Mouse (Mus musculus) cerebellum, postnatal 10 days (tissue): ENCODE results near the gene Auts2.

ENCODE experiments used
- DNase-seq, 2 experiments: peaks; one replicate each; pipeline ENCODE4 v3.0.0; 2021; ENCODE audit warnings: mixed read lengths in 2 of 2

Gene Auts2

DNA sequence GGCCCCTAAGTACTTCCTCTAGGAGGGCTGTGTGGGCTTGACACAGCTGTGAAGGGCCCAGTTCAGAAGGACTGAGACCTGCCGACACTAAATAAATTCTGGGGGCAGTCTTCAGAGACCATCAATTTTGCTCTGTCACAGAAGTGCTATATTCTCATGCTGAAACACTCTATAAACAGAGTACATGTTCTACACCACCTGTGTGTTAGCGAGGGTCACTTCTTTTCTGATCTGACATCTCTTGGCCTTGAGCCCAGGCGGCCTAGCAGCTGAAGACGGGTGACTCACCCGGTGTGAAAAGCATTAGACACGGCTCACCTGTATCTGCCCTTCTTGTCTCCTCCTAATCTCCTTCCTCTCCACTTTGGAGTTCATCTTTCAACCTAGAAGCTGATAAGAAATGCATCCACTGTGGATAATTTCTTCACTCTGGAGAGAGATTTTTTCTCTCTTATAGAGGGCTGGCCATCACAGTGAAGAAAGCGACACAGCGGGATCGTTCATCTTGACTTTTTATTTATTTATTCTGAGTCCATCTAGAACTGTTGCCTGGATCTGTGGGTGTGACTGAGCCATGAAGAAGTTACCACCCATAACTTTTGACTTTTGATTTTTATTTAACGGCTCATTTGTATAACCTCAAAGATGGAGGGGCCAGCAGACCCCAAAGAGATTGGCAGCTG is 469.3 kb downstream of the Auts2 start:
- peak; percentile 82 to 87 for DNase-seq

DNA sequence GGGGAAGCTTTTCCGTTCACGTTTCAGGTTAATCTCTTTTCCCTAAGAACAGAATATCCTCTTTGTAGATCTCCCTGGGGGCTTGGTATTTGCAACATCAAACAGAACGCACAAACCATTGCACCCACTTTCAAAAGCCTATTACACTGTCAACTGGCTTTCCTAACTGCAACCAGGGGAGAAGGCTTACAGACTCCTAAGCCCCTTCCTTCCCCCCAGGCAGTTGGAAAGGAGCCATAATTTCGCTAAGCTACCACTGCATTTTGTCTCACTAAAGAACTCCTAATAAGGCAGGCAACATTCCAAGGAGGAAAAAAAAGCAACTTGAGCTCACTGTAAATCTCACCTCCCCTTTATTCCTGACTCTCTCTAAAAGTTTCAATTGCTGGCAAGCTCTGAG is 470.8 kb downstream of the Auts2 start:
- peak; percentile 24 to 39 for DNase-seq

DNA sequence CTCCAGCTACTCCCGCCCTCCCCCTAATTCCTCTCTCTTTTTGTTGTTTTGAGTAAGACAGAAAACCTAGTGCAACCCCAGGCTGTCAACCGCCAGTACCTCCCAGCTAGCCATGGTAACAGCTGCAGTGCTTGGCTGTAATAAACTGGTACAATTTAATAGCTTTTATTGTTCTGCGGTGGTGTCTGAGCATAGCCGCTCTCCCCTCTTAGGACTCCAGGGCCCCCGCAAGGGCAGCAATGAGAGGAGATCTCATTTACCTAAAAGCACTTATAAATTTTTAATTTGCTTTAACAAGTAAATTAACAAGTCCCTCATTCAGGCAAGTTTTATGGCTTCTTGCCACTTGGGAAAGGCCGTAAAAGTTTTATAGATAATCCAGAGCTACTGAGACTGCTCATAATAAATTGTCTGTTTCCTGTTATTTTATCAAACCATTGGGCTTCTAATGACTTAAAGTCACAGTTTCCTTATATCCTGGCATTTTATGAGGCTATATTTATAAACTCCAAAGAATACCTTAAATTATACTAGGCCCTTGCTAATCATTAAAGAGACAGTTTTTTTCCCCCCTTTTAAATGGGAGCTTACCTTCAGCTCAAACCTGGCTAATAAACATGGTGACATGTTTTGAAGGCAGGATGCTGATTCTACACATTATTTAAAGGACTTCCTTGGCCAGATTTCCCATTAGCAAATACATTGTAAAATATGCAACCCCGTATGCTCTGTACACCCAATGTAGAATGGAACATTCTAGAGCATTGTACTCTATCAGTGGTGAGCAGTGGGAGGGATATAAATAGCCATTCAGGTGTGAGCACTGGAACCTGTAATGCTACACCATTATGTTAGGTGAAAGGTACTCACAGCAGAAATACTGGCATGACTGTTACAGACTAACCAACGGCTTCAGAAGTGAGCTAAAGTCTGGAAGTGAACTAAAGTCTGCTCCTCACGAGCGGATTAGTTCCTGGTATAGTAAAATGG is 475.1 kb downstream of the Auts2 start:
- no peak for DNase-seq

DNA sequence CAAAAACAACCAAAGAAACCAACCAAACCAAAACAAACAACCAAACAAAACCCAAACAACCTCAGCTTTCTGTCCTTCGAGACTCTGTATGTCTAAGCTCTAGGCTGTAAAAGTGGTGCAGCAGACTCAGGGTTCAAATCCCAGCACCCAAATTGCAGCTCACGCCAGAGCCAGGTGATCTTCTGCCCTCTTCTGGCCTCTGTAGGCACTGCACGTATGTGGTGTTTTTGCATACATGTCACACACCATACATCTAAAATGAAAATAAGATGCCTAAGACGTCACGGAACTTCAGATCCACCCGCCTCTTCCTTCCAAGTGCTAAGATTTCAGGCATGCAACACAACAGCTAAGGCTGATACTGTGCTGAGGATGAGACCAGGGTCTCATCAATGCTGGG is 483.0 kb downstream of the Auts2 start:
- peak in 1 of 2 experiments; percentile 16 for DNase-seq

- DNase-seq = no peak
These were observed 490.5 kb downstream of the Auts2 start for GRCm38 (mm10) chr5:132052637-132053036.

DNA sequence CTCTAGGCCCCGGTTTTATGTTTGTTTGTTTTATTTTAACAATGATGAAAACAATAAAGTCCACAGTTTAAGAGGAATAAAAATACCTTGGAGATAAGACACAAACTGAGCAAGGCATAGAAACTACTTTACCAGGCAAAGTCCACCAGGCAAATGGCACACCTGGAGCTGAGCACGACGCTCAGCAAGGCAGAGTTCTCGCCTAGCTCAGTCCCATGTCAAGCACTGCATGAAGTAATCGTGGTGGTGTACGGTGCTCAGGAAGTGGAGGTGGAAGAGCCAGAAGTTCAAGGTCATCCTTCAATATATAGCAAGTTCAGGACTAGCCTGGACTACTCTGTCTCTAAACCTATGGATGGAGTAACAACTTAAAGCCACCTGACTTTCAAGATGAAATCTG is 503.6 kb downstream of the Auts2 start:
- DNase-seq = no peak

GRCm38 (mm10) chr5:132033491-132034350 is 509.4 kb downstream of the Auts2 start:
- DNase-seq = peak; percentile 15 to 20

DNA sequence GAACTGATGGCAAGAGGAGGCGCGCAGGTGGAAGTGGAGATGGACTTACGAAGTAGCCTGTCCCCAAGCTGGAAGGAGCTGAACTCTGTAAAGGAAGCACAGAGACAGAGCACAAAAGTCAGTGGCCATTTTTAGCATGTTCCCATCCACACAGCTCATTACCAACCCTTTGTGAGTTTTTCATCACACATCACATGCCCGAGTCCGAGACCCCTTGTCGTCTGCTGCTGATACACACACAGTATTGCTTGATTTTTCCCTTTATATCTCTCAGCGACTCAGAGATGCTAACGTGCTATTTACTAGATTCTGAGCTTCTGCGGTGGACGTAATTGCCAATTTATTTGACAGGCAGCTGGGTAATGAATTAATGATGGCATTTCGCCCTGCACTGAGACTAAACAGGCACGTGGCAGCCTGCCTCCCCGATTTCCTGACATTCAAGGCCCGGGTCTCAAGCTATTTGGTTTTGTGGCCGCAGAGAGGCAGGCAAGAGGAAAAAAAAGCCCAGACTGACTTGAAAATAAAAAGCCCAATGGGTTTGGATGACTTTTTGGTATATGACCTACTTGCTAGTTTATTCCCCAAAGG is 512.1 kb downstream of the Auts2 start:
- peak; percentile 32 to 43 for DNase-seq

DNA sequence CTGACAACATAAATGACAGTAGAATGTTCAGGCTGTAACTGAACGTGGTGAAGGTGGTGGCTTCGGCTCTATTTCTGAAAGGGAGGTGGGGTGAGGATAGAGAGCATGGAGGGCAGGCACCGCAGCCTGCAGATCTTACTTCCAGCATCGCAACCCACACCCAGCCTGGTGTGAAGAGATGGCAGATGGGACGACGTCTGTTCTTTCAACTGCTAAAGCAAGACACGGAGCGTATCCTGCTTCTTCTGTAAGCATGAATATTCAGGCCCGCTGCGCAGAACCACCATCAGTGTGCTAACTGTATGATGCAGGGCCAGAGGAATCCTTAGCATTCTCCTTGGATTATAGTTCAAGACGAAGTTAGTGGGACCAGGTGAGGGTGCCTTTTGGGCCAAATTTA is 513.5 kb downstream of the Auts2 start:
- peak; percentile 66 to 73 for DNase-seq

DNA sequence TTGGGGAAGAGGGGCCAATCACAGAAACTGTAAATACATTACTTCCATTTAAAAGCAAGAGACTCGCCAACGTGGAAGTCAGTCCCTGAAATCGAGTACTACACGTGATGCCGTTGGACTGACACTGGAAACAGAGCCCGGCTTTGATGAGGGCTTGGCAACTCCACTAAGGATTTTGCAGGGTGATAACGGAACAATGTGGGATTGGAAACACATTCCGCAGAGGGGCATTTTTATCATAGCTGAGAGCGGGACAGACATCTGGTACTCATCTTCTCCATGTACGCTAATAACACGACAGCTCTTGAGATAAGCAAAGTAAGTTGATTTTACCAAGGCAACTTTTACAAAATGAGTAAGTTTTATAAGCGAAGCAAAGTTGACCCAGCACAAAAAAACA is 514.1 kb downstream of the Auts2 start:
- DNase-seq = no peak

GRCm38 (mm10) chr5:132027859-132028498 is 515.2 kb downstream of the Auts2 start:
- DNase-seq = no peak

DNA sequence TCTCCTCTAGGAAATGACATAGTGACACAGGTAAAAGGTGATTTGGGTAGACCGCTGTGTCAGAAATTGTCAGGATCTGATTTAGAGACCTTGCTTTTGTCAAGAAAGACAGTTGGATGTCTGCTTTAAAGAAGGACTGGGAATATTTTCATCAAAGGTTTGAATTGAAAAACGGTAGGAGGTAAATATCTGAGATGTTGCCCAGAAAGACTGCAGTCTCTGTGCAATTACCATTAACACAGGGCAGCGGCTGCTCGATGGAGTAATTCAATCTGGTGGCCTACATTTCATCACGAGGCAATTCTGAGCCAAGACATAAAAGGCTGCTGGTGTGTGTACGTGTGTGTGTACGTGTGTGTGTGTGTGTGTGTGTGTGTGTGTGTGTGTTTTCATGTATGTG is 529.8 kb downstream of the Auts2 start:
- no peak for DNase-seq

DNA sequence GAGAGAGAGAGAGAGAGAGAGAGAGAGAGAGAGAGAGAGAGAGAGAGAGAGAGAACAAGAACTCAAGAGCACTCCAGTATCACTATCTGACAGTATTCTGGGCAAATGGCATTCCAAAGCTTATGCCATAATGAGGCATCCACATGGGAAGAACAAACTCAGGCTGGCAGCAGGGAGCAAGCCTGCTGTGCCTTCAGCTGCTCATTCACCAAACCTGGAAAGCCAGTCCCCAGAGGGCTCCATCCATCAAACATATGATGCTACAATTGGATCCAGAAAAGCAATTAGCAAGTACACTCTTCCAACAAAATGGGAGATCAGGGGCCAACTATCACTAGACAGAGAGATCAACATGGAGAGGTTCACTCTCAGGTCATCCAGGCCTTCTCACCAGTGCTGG is 531.3 kb downstream of the Auts2 start:
- DNase-seq = peak; percentile 79 to 86

- no peak for DNase-seq
These were observed 534.4 kb downstream of the Auts2 start for GRCm38 (mm10) chr5:132008703-132009222.

DNA sequence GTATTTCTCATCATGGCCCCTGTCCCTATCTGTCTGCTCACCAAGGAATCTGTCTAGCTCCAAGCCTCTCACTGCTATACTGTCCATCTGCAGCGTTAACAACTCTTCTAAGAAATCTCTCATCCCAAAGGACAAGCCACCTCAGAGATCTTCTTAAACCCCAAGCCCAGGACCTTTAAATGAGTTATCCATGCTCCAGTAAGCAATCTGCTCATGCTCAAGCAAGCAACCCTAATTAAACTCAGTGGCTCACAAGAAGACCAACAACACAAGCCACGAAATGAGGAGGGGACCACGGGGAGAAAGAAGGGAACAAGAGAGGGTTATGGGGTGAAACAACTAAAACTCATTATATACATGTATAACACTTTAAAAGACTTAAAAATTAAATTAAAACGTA is 535.2 kb downstream of the Auts2 start:
- no peak for DNase-seq

- no peak for DNase-seq
These were observed 550.4 kb downstream of the Auts2 start for GRCm38 (mm10) chr5:131992681-131993211.

GRCm38 (mm10) chr5:131992268-131992667 is 550.9 kb downstream of the Auts2 start:
- no peak for DNase-seq

GRCm38 (mm10) chr5:131990532-131990931 is 552.6 kb downstream of the Auts2 start:
- no peak for DNase-seq

GRCm38 (mm10) chr5:131981451-131981850 is 561.7 kb downstream of the Auts2 start:
- no peak for DNase-seq

DNA sequence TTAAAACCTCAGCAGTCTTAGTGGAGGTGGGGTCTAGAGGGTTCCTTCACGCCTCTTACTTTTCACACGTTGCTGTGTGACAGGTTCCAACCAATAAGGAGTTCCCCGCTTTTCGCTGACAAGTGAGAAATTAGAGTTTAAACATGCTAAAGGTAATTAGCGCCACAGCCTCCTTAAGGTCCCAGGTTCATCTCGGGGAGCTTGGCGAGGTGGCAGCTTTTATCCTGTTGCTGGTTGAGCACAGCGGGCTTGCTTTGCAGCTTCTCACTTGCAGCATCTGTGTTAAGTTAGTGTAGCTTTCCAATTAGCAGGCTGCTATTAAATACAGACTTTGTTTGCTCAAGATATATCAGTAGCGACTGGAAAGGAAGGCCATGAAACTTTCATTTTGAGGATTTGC is 564.2 kb downstream of the Auts2 start:
- no peak for DNase-seq

GRCm38 (mm10) chr5:131977497-131977896 is 565.6 kb downstream of the Auts2 start:
- DNase-seq = peak in 1 of 2 experiments; percentile 25
